Mouse (Mus musculus) G1E (cell line): ENCODE measurements around the gene Ston1.

ENCODE experiments used
- CTCF ChIP-seq: IDR thresholded peaks from 2 replicates; pipeline ENCODE4 v1.5.1; 2012; ENCODE audit warnings: low read depth, low read length, inconsistent platforms, mixed read lengths
- GATA1 ChIP-seq: IDR thresholded peaks from 2 replicates; pipeline ENCODE4 v1.6.1; 2012; ENCODE audit warnings: borderline replicate concordance, low read length, inconsistent platforms, mixed read lengths
- TAL1 ChIP-seq: conservative IDR thresholded peaks from 2 replicates; pipeline ENCODE4 v1.6.1; 2012; ENCODE audit warnings: low read depth, low read length, inconsistent platforms, mixed read lengths

DNA sequence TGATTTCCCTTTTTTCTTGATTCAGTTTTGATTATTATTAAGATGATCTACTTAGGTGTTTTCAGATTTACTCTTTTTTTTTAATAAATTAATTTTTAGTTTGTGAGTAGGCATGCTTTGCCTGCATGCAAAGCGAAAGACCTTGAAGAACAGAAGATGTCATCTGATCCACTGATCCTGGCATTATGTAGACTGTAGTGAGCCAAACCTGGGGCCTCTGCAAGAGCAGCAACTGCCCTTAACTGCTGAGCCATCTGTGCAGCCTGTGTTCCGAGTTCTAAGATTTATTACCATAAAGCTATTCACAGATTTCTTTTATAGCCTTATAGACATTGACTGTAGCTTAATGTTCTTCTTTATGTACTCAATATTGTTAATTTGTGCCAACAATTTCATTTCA is 8.6 kb downstream of the Ston1 start:
- TF ChIP-seq CTCF: no peak
- no peak for TF ChIP-seq GATA1
- TF ChIP-seq TAL1: no peak
